Mouse (Mus musculus) kidney, adult 2 months (tissue): ENCODE results near the gene Arpc1a.

Experiments used
- CTCF ChIP-seq: fragments of 200-500 bp; conservative IDR thresholded peaks from 2 replicates; pipeline ENCODE4 v1.5.1; 2011; ENCODE audit warnings: low read depth, mild to moderate bottlenecking, control low read depth, low read length, moderate library complexity, mixed read lengths; ENCODE audit not compliant: insufficient read depth, insufficient read length
- POLR2A ChIP-seq: fragments of 200-500 bp; IDR thresholded peaks from one replicate; pipeline ENCODE4 v1.6.1; 2011; ENCODE audit warnings: low read depth, low read length, control low read depth

DNA sequence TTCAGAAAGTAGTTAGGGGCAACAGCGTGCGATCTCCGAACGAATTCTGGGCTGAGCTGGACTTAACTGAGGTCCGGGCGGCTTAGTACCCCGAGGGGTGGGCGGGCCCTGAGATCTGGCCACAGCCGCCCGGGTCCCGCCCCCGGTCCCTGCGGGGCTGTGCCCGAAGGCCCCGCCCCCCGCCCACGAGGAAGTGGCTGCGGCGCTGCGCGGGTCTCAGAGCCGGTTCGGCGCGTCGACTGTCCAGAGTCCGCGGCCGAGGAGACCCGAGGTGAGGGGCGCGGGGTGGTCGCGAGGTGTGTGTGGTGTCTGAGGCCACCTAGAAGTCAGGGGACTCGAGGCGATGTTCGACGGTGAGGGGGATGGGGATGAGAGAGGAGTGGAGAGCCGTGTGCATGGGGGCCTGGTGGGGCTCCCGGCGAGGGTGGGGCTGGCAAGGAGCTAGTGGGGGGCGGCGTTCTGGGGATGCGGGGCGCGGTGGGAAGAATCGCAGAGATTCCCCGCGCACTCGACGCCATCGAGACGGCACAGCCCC, 30.5 kb downstream of the Arpc1a start, which contains the start of gene Arpc1b:
- no peak for TF ChIP-seq CTCF
- no peak for TF ChIP-seq POLR2A
